Mouse (Mus musculus) right cerebral cortex, postnatal 25 days (tissue): ENCODE data around the gene Fam78a.

Source experiments
- DNase-seq: peaks from one replicate; pipeline ENCODE4 v3.0.0; 2022

Gene Fam78a

GRCm38 (mm10) chr2:32095351-32096121 is 10.9 kb upstream of the Fam78a start, which contains the start of gene Plpp7:
Gene Plpp7 (plus strand): TSS chr2:32095528.
- peak; percentile 86 for DNase-seq

DNA sequence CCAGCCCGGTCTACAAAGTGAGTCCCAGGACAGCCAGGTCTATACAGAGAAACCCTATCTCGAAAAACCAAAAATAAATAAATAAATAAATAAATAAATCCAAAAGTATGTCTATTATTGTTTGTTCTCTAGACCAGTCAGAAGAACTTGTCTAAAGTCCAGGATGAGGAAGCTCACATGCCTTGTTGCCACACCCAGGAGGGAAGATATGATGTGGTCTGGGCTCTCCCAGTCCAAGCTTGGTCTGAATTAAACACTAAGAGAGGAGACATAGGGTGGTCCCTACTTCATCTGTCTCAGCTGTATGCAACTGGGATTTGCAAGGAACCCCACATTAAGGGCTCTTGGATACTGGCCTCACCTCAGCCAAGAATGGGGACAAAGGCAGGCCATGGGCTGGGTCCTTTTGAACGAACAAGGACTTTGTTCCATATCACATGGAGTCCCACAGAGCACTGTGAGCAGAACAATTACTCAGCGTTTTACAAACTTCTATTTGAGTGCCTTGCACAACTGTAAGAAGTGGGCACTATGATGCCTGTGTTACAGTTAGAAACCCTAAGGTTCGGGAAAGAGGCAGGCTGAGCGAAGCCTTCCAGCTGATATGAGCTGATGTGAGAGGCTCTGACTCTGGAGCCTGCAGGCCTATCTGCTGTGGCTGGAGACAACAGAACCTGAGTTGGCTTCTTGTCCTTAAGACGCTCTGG is 9.5 kb upstream of the Fam78a start:
- DNase-seq = no peak

DNA sequence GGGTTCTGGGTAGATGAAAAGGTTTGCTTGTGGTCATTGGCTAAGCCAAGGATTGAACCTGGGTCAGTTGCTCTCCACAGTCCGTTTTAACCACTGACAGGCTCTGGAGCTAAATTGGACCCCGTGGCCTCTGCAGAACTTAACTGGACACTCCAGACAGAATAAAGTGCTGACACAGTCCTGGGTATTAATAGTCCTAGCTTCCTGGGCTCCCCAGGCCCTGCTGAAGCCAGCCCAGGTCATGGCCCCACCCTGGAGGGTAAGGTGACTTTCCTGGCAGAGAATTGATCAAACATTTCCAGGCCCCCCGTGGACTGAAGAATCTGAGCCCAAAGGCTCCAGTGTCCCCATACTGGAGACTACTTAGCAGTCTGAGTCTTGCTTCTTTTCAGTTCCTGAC is 7.3 kb upstream of the Fam78a start:
- no peak for DNase-seq

- no peak for DNase-seq
Observed at GRCm38 (mm10) chr2:32090145-32090544, 5.5 kb upstream of the Fam78a start.

GRCm38 (mm10) chr2:32089606-32090005 is 4.9 kb upstream of the Fam78a start:
- no peak for DNase-seq

GRCm38 (mm10) chr2:32088372-32088981 is 3.8 kb upstream of the Fam78a start:
- peak; percentile 54 for DNase-seq

DNA sequence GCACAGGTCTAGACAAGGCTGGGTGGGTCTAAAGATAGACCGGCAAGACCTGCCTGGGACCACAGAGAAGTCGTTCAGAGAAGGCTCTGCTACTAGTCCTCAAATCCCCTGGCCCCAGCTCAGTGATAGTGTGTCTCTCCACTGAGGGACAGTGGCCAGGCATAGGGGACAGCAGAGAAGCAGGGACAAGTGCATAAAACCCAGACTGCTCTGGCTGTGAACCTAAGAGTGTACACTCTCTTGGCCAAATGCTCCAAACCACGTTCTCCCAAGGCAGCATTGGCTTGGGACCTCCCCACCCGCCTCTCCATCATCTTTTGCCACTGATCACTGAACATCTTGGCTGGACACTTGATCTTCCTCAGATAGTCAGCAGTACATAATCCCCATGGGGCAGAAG is 2.9 kb upstream of the Fam78a start:
- DNase-seq = no peak

DNA sequence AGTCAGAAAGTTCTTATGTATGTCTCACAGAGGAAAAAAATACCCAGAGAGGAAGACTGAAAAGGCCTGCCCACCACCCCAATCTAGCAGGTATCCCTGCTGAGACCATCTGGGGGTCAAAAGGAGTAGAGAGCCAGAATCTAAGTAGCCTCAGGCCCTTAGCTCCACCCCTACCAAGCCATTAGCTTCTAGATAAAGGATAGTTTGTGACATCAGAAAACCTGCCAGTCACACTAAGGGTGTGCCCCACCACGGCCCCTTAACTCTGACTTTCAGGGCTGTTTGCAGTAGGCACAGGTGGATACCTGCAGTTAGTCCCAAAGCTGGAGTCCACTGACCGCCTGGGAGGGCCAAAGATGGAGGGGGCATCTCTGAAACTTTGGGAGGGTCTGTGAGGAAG is 574 bp upstream of the Fam78a start:
- DNase-seq = no peak

- no peak for DNase-seq
Observed at GRCm38 (mm10) chr2:32084872-32085199, 179 bp upstream of the Fam78a start.

GRCm38 (mm10) chr2:32083159-32084011 is 1.3 kb downstream of the Fam78a start:
- DNase-seq = peak; percentile 38

DNA sequence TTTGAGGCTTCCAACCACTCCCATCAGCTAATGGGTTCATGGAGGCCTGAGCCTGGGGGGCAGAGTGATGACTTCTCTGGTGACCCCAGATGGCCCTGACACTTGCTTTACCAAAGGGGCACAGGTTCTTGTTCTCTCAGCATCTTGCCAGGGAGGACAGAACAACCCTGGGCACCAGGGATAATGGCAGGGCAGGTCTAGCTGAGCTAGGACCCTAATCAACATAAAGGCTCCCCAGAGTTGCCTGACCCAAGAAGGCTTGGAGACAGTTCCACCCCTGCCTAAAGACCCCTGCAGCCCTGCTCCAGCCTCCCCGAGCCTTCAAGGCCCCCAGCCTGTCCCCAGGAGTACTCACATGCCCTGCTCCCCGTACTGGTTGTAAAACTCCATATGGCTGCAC is 2.4 kb downstream of the Fam78a start:
- DNase-seq = no peak

- no peak for DNase-seq
Observed at GRCm38 (mm10) chr2:32081296-32081929, 3.2 kb downstream of the Fam78a start.

DNA sequence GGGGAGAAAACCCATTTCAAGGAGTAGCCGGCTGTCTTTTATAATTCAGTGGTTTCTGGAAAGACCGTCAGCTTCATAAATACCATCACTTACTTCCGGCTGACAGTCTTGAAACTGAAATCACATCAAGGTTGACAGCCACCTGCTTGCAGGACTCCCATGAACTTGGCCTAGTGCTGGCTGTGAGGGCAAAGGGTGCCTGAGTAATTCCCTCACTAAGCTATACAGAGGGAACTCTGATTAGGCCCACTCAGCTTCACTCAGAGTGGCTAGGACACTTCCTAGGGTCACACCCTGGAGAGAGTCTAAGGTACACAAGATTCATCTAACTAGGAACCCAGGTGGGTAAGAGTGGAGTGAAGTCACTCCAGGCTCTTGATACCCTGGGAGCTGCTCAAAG is 4.0 kb downstream of the Fam78a start:
- DNase-seq = no peak

DNA sequence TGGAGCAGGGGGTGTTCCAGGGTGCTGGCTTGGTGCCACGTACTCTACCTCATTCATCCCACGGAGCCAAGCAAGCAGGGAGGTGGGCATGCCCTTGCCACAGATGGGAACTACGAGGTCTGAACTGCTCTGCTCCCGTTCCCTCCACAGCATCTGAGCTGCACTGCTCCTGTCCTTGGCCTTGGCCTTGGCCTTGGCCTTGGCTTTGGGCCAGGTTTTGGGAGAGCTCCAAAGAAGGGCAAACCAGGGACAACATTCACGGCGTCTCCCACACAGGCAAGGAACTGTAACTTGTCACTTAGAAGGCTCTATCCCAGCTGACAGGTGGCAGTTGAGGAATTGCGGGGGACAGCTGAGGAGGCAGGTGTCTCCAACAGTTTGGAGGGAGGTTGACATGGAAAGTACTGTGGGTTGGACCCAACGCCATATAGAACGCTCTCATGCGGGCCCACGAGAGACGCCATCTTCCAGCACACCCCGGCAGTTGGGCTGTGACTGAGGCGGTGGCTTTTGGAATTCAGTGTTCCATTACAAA is 5.4 kb downstream of the Fam78a start:
- no peak for DNase-seq

- no peak for DNase-seq
Observed at GRCm38 (mm10) chr2:32078522-32078921, 6.1 kb downstream of the Fam78a start.

- no peak for DNase-seq
Observed at GRCm38 (mm10) chr2:32077744-32078143, 6.9 kb downstream of the Fam78a start.

GRCm38 (mm10) chr2:32075368-32075767 is 9.3 kb downstream of the Fam78a start:
- DNase-seq = no peak

- DNase-seq = no peak
Observed at GRCm38 (mm10) chr2:32074404-32074803, 10.3 kb downstream of the Fam78a start.

GRCm38 (mm10) chr2:32070747-32071146 is 13.9 kb downstream of the Fam78a start:
- no peak for DNase-seq

DNA sequence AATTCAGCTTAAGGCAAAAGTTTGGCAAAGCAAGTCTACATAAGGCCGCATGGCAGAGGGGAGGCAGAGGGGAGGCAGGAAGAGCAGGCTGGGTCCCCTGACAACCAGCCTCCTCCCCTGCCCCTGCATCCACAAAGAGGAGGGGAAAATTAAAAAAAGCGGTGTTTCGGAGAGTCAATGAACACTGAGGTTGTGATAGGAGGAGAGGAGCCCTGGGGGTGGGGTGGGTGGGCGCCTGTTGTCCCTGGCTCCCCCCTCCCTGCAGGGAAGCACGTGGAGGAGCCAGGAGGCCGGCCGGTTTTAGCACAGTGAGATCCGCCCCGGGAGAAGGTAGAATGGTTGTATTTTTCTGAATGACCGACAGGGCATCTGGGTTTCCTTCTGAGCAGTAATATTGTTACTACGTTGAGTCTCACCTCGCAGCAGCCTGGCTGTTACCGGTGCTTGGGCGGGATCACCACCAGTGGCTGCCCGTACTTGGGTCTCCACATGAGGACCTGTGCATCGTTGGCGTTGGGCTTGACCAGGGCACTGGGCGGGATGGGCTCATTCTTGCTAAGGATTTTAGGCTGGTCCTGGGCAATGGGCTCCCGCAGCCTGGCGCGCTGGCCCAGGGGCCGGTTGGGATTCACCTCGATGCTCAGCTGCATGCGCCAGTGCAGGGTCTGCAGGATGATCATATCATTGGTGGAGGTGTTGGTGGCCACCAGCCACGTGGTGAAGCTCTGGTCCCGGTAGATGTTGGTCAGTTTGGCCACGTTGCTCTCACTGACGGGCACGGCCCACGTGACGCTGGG is 15.6 kb downstream of the Fam78a start:
- no peak for DNase-seq

DNA sequence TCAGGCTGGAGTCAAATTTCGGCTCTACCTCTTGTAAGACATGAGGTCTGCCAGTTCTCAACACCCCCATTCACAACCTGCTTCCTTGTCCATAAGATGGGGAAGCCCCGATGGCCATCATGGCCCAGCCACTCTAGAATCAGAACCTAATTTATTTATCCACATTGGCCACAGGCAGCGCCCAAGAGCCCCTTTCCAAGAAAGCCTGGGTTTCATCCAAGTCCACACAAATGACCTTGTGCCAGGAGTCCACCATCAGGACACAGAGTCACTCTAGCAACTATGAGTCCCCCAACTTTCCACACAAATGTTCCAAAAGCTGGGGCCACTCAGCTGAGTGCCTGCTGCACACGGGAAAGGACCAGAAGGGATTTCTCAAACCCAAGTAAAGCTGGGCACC is 18.7 kb downstream of the Fam78a start:
- no peak for DNase-seq

- no peak for DNase-seq
Observed at GRCm38 (mm10) chr2:32065371-32065791, 19.3 kb downstream of the Fam78a start.
